Mouse (Mus musculus) 3T3-L1 (cell line): ENCODE measurements around the gene Il13ra1.
A peak's percentile ranks its signal among the peaks of the same experiment; 100 is the strongest.

Experiments
- DNase-seq: peaks from one replicate; pipeline ENCODE4 v3.0.0-alpha.2; 2015; ENCODE audit warnings: low read depth, low spot score

Gene Il13ra1

GRCm38 (mm10) chrX:36111622-36112421 lies at the start of gene Il13ra1:
TSS of gene Il13ra1 (plus strand) at chrX:36112110.
- DNase-seq, result peak; percentile 22

GRCm38 (mm10) chrX:36073997-36074396 lies 37.9 kb upstream of the Il13ra1 start:
- DNase-seq, result no peak

- DNase-seq, result peak; percentile 51
Observed at GRCm38 (mm10) chrX:36077164-36077563, 34.7 kb upstream of the Il13ra1 start.

GRCm38 (mm10) chrX:36082917-36083316 lies 29.0 kb upstream of the Il13ra1 start:
- peak; percentile 77 for DNase-seq

- no peak for DNase-seq
Observed at GRCm38 (mm10) chrX:36088464-36089256, 23.2 kb upstream of the Il13ra1 start.

- no peak for DNase-seq
Observed at GRCm38 (mm10) chrX:36100883-36101282, 11.0 kb upstream of the Il13ra1 start.

- no peak for DNase-seq
Observed at GRCm38 (mm10) chrX:36101318-36101717, 10.6 kb upstream of the Il13ra1 start.

GRCm38 (mm10) chrX:36108601-36109000 lies 3.3 kb upstream of the Il13ra1 start:
- DNase-seq, result no peak

- no peak for DNase-seq
Observed at GRCm38 (mm10) chrX:36112422-36112750, 476 bp downstream of the Il13ra1 start.

- peak; percentile 75 for DNase-seq
Observed at GRCm38 (mm10) chrX:36115171-36115570, 3.3 kb downstream of the Il13ra1 start.

- DNase-seq, result no peak
Observed at GRCm38 (mm10) chrX:36129037-36129770, 17.3 kb downstream of the Il13ra1 start.

GRCm38 (mm10) chrX:36129771-36130108 lies 17.8 kb downstream of the Il13ra1 start:
- DNase-seq, result no peak

- DNase-seq, result no peak
Observed at GRCm38 (mm10) chrX:36136346-36136745, 24.4 kb downstream of the Il13ra1 start.

- no peak for DNase-seq
Observed at GRCm38 (mm10) chrX:36141994-36142639, 30.2 kb downstream of the Il13ra1 start.

- DNase-seq, result no peak
Observed at GRCm38 (mm10) chrX:36146746-36147145, 34.8 kb downstream of the Il13ra1 start.

- peak; percentile 14 for DNase-seq
Observed at GRCm38 (mm10) chrX:36150100-36150499, 38.2 kb downstream of the Il13ra1 start.

GRCm38 (mm10) chrX:36156677-36157076 lies 44.8 kb downstream of the Il13ra1 start:
- DNase-seq, result no peak

GRCm38 (mm10) chrX:36161567-36161966 lies 49.7 kb downstream of the Il13ra1 start:
- no peak for DNase-seq

GRCm38 (mm10) chrX:36183625-36184024 lies 71.7 kb downstream of the Il13ra1 start:
- DNase-seq, result peak; percentile 73

- no peak for DNase-seq
Observed at GRCm38 (mm10) chrX:36186036-36186435, 74.1 kb downstream of the Il13ra1 start.

- DNase-seq, result no peak
Observed at GRCm38 (mm10) chrX:36186443-36186842, 74.5 kb downstream of the Il13ra1 start.

- DNase-seq, result no peak
Observed at GRCm38 (mm10) chrX:36193951-36194350, 82.0 kb downstream of the Il13ra1 start.
